Mouse (Mus musculus) limb, embryonic 14.5 days (tissue): ENCODE measurements around the gene Phf21b. TPM values are rescaled to one million over a fixed set of nuclear protein-coding genes. Genes with fewer than 3 reads are reported as not detected.

Source experiments
- ATAC-seq: fragments of 200-750 bp; cut with Nextera tagmentation; 2 replicates; pipeline ENCODE4 v1.8.0; 2017; ENCODE audit warnings: low read depth, moderate number of reproducible peaks, moderate TSS enrichment; ENCODE audit not compliant: low FRiP score
- DNase-seq: peaks from one replicate; pipeline ENCODE4 v3.0.0-alpha.2; 2015; ENCODE audit warnings: low spot score
- H3K27ac ChIP-seq: fragments of 300-500 bp; sonication (generic); replicated peaks from 2 replicates; pipeline ENCODE4 v1.5.1; 2014; ENCODE audit warnings: low read depth, mild to moderate bottlenecking, low read length, moderate library complexity, mixed read lengths
- H3K27me3 ChIP-seq: fragments of 300-500 bp; sonication (generic); 2 replicates; pipeline ENCODE4 v1.6.1; 2014; ENCODE audit warnings: low read length, mixed read lengths; ENCODE audit not compliant: control insufficient read depth, insufficient read depth
- H3K36me3 ChIP-seq: fragments of 300-500 bp; sonication (generic); 2 replicates; pipeline ENCODE4 v1.6.1; 2014; ENCODE audit warnings: mild to moderate bottlenecking, low read length, moderate library complexity, mixed read lengths; ENCODE audit not compliant: control insufficient read depth, insufficient read depth
- H3K4me1 ChIP-seq: fragments of 300-500 bp; sonication (generic); 2 replicates; pipeline ENCODE4 v1.6.1; 2014; ENCODE audit warnings: antibody characterized with exemption, low read length, mixed read lengths; ENCODE audit not compliant: control insufficient read depth, insufficient read depth
- H3K4me2 ChIP-seq: fragments of 300-500 bp; sonication (generic); replicated peaks from 2 replicates; pipeline ENCODE4 v1.6.1; 2014; ENCODE audit warnings: low read depth, mild to moderate bottlenecking, low read length, moderate library complexity; ENCODE audit not compliant: severe bottlenecking
- H3K4me3 ChIP-seq: fragments of 300-500 bp; sonication (generic); replicated peaks from 2 replicates; pipeline ENCODE4 v1.5.1; 2014; ENCODE audit warnings: low read length
- H3K9ac ChIP-seq: fragments of 300-500 bp; sonication (generic); 2 replicates; pipeline ENCODE4 v1.6.1; 2014; ENCODE audit warnings: mild to moderate bottlenecking, low read depth, low read length, moderate library complexity; ENCODE audit not compliant: severe bottlenecking
- H3K9me3 ChIP-seq: fragments of 300-500 bp; sonication (generic); 2 replicates; pipeline ENCODE4 v1.6.1; 2016; ENCODE audit warnings: low read length; ENCODE audit not compliant: control insufficient read depth
- POLR2A ChIP-seq: fragments of 200-500 bp; IDR thresholded peaks from 2 replicates; pipeline ENCODE4 v1.8.0; 2012; ENCODE audit warnings: inconsistent platforms, mild to moderate bottlenecking, moderate library complexity, borderline replicate concordance; ENCODE audit not compliant: insufficient read depth, insufficient read length; ENCODE audit errors: extremely low read depth
- WGBS: fragments of 180-500 bp; shearing (Covaris S2); extraction: QIAGEN DNeasy Blood & Tissue Kit; methylation state at CpG from one replicate; pipeline ENCODE4 v1.1.7; 2014; 5-methylcytosine and 5-hydroxymethylcytosine counted together
- polyA plus RNA-seq, 2 experiments: library from polyadenylated mRNA; depleted of rRNA in 1 of 2; stranded (reverse) in 1 of 2; unstranded in 1 of 2; fragments of >200 nt; fragmentation: Nextera tagmentation in 1 of 2; extraction: Ambion mirVana in 1 of 2; gene quantifications; 2 replicates each; pipeline versions ENCODE4 v1.2.1 to v1.2.3; 2012 to 2014

Gene Phf21b
- polyA plus RNA-seq, 2 experiments = 0.43 to 6.9 TPM

DNA sequence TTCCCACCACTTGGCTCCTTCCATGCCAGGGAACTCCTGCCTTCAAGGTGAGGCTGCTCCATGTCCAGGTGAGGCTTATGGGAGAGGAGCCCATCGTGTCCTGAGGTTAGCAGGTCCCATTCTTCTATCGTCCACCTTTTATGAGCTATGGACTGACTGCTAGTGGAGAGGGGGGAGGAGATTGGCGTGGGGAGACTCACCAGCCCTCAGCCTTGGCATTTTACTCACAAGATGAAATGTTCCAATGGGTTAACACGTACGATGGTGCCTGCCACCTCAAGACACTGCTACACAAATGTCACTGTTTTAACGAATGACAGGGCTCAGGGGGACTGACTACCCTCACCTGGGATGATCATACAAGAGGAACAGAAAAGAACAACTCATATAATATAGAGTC lies 18.0 kb downstream of the Phf21b start:
- Histone ChIP-seq H3K27ac (no peak overlapping the region), H3K4me1 (peaks cover 15% of the 10 kb centered on the region), H3K36me3 (no peaks in the 10 kb centered on the region), H3K4me3 (no peak overlapping the region), H3K9me3 (no peaks in the 10 kb centered on the region), H3K4me2 (no peak overlapping the region), H3K9ac (no peak overlapping the region), H3K27me3 (no peaks in the 10 kb centered on the region)
- ATAC-seq (no peak), DNase-seq (no peak)
- TF ChIP-seq POLR2A = no peak
- WGBS = 83% methylated on average over 6 of the region's 6 CpGs

DNA sequence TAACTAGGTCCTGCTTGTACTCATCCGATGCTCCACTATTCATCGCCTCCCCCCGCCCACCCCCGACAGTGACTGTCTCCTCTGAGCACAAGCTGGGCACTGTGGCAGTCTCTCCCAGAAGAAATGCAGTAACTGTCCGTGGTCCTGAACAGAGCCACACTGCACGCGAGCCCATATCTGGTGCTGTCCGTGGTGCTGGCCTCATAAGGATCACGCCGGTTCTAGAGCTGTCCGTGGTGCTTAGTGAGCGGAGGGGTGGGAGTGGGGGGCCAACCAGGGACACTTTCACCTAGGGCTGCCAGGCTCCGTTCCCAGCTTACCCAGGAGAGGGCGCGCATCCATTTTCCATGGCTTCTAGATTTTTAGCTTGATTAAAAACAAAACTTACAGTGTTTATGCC lies 26.4 kb downstream of the Phf21b start:
- Histone ChIP-seq H3K36me3 (no peaks in the 10 kb centered on the region), H3K27ac (no peak overlapping the region), H3K4me3 (no peak overlapping the region), H3K9ac (no peak overlapping the region), H3K27me3 (no peaks in the 10 kb centered on the region), H3K9me3 (no peaks in the 10 kb centered on the region), H3K4me1 (no peaks in the 10 kb centered on the region), H3K4me2 (no peak overlapping the region)
- ATAC-seq = peak; percentile 87
- 5% methylated on average over 15 of the region's 15 CpGs for WGBS
- peak; percentile 92 for DNase-seq
- TF ChIP-seq POLR2A = no peak

DNA sequence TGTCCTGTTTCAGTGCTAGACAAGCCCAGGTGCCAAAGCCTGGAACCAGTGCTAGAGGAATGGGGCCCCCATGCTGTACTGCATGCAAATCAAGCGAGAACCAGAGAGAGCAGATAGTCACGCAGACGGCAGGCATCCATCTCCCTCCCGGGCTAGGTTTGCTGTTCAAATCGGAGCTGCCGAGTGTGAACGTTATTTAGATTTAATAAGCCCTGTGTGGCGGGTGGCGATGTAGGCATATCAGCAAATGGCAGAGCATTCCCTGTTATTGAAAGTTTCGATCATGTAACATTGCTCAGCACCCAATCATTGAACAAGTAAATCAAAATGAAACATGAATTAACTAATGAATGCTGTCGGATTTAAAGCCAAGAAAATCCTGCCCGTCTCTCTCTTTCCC lies 27.2 kb downstream of the Phf21b start:
- WGBS = 91% methylated on average over 12 of the region's 12 CpGs
- no peak overlapping the region for H3K4me3 ChIP-seq

DNA sequence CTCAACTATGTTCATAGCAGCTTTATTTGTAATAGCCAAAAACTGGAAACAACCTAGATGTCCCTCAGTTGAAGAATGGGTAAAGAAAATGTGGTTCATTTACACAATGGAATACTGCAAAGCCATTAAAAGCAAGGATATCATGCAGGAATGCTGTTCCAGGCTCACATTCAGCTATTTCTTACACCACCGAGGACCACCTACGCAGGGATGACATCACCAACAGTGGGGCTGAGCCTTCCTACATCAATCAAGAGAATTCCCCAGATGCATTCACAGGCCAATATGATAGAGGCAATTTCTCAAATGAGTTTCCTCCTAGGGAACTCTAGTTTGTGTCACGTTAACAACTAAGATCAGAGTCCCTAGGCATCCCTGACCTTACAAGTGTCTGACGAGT lies 32.8 kb downstream of the Phf21b start:
- Histone ChIP-seq H3K27ac (no peak overlapping the region), H3K4me2 (no peak overlapping the region), H3K9ac (no peak overlapping the region), H3K27me3 (no peaks in the 10 kb centered on the region), H3K36me3 (no peaks in the 10 kb centered on the region), H3K4me1 (no peaks in the 10 kb centered on the region), H3K9me3 (no peaks in the 10 kb centered on the region), H3K4me3 (no peak overlapping the region)
- DNase-seq (no peak), ATAC-seq (no peak)
- 95% methylated on average over 4 of the region's 4 CpGs for WGBS
- no peak for TF ChIP-seq POLR2A

More for the DNA sequence above, 27.2 kb downstream of the Phf21b start:
- Histone ChIP-seq H3K4me2 (no peak overlapping the region), H3K4me1 (no peaks in the 10 kb centered on the region), H3K36me3 (no peaks in the 10 kb centered on the region), H3K9ac (no peak overlapping the region), H3K9me3 (no peaks in the 10 kb centered on the region), H3K27ac (no peak overlapping the region), H3K27me3 (no peaks in the 10 kb centered on the region)
- TF ChIP-seq POLR2A = no peak
- no peak for DNase-seq
- no peak for ATAC-seq

DNA sequence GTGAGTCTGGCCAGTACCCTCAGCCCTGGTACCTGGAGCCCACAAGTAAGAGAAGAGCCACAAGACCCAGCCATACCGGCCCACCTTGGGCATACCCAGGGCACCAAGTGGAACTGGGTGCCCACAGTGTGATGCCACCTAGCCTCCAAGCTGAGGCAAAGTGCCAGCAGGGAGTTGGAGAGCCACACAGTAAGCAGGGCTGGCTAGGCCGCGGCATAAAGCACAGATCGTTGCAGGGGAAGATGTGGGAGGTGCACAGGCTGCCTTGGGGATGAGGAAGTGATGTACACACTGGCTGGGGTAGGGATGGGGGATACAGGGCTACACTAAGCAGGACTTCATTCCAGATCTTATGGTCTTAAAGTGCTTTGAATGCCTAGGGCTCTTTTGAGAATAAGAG lies 35.0 kb downstream of the Phf21b start:
- H3K36me3 ChIP-seq = no peaks in the 10 kb centered on the region
- TF ChIP-seq POLR2A = no peak
- no peak overlapping the region for H3K9ac ChIP-seq
- no peaks in the 10 kb centered on the region for H3K4me1 ChIP-seq
- no peaks in the 10 kb centered on the region for H3K27me3 ChIP-seq
- H3K27ac ChIP-seq = no peak overlapping the region
- no peaks in the 10 kb centered on the region for H3K9me3 ChIP-seq
- 83% methylated on average over 4 of the region's 4 CpGs for whole genome bisulfite sequencing
- no peak overlapping the region for H3K4me2 ChIP-seq
- no peak for DNase-seq
- H3K4me3 ChIP-seq = no peak overlapping the region
- ATAC-seq = no peak

DNA sequence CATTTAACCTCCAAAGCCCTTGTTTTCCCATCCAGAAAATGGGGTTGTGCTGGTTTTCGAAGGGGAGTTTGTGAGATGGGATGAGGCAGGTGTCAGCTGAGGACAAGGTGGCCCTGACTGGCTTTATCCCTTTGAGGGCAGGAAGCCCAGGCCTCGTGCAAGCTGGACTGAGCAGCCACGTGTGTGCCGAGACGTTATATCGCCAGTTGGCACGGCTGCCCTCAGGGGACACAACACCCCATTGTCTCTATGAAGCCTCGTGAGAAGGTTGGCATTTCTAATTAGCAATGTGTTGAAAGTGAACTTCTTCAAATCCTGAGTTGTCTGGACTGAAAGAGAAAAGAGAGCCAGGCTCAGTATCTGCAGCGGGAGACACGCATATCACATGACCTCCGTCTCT lies 37.6 kb downstream of the Phf21b start:
- no peak for TF ChIP-seq POLR2A
- Histone ChIP-seq H3K4me1 (no peaks in the 10 kb centered on the region), H3K36me3 (no peaks in the 10 kb centered on the region), H3K27me3 (no peaks in the 10 kb centered on the region), H3K9ac (no peak overlapping the region), H3K4me2 (no peak overlapping the region), H3K9me3 (no peaks in the 10 kb centered on the region), H3K4me3 (no peak overlapping the region), H3K27ac (no peak overlapping the region)
- DNase-seq = no peak
- no peak for ATAC-seq
- WGBS = 82% methylated on average over 11 of the region's 11 CpGs
